Mouse (Mus musculus) kidney, postnatal 4 days (tissue): ENCODE measurements around the gene Adcy10.

Source experiments
- DNase-seq, 2 experiments: peaks; one replicate each; pipeline ENCODE4 v3.0.0; 2021; ENCODE audit warnings: mixed read lengths in 2 of 2

Gene Adcy10

GRCm38 (mm10) chr1:165484688-165485233 lies at the start of gene Adcy10:
Gene Adcy10 (plus strand): TSS chr1:165485183.
- DNase-seq: no peak

- no peak for DNase-seq
These were observed 46.5 kb upstream of the Adcy10 start for GRCm38 (mm10) chr1:165438289-165439021.

GRCm38 (mm10) chr1:165440788-165441187 lies 44.2 kb upstream of the Adcy10 start:
- no peak for DNase-seq

GRCm38 (mm10) chr1:165441201-165441600 lies 43.8 kb upstream of the Adcy10 start:
- DNase-seq: no peak

- peak in 1 of 2 experiments; percentile 16 for DNase-seq
These were observed 43.3 kb upstream of the Adcy10 start for GRCm38 (mm10) chr1:165441719-165442118.

GRCm38 (mm10) chr1:165459041-165459502 lies 25.9 kb upstream of the Adcy10 start:
- DNase-seq: no peak

GRCm38 (mm10) chr1:165459503-165460181 lies 25.3 kb upstream of the Adcy10 start:
- DNase-seq: peak; percentile 67 to 79

- peak; percentile 100 for DNase-seq
These were observed 24.6 kb upstream of the Adcy10 start, which contains the start of the genes Dcaf6 and Mpc2 for GRCm38 (mm10) chr1:165460360-165460800. Gene Dcaf6 (minus strand): TSS chr1:165460475. Gene Mpc2 (plus strand): TSS chr1:165460637.

GRCm38 (mm10) chr1:165460801-165461377 lies 24.1 kb upstream of the Adcy10 start:
- peak; percentile 97 to 99 for DNase-seq

GRCm38 (mm10) chr1:165461681-165462080 lies 23.3 kb upstream of the Adcy10 start:
- peak; percentile 26 to 42 for DNase-seq

GRCm38 (mm10) chr1:165462861-165463260 lies 22.1 kb upstream of the Adcy10 start:
- DNase-seq: no peak

- DNase-seq: no peak
These were observed 20.4 kb upstream of the Adcy10 start for GRCm38 (mm10) chr1:165464574-165464973.

- DNase-seq: no peak
These were observed 16.0 kb upstream of the Adcy10 start for GRCm38 (mm10) chr1:165468971-165469370.

GRCm38 (mm10) chr1:165469717-165470116 lies 15.3 kb upstream of the Adcy10 start:
- DNase-seq: peak in 1 of 2 experiments; percentile 34

GRCm38 (mm10) chr1:165471490-165471889 lies 13.5 kb upstream of the Adcy10 start:
- no peak for DNase-seq

- DNase-seq: peak in 1 of 2 experiments; percentile 15
These were observed 1.1 kb downstream of the Adcy10 start for GRCm38 (mm10) chr1:165486108-165486507.

GRCm38 (mm10) chr1:165489197-165489596 lies 4.2 kb downstream of the Adcy10 start:
- no peak for DNase-seq

GRCm38 (mm10) chr1:165498856-165499255 lies 13.9 kb downstream of the Adcy10 start:
- no peak for DNase-seq

- DNase-seq: peak; percentile 71 to 80
These were observed 18.5 kb downstream of the Adcy10 start for GRCm38 (mm10) chr1:165503307-165504024.

GRCm38 (mm10) chr1:165506303-165506702 lies 21.3 kb downstream of the Adcy10 start:
- DNase-seq: no peak

- DNase-seq: no peak
These were observed 25.2 kb downstream of the Adcy10 start for GRCm38 (mm10) chr1:165510161-165510560.

GRCm38 (mm10) chr1:165520716-165521115 lies 35.7 kb downstream of the Adcy10 start:
- DNase-seq: no peak
